Mouse (Mus musculus) embryonic facial prominence, embryonic 10.5 days (tissue): ENCODE data around the gene Olfr628. TPM values are rescaled to one million over a fixed set of nuclear protein-coding genes. Genes with fewer than 3 reads are reported as not detected.

ENCODE experiments used
- polyA plus RNA-seq: library from polyadenylated mRNA; unstranded; fragments of >200 nt; fragmentation: Nextera tagmentation; extraction: Ambion mirVana; gene quantifications from 2 replicates; pipeline ENCODE4 v1.2.1, GENCODE M21; 2016

The Olfr628 gene
- polyA plus RNA-seq, 1 experiment from 2014 or later: not detected

Other genes with a start within 250 kb of the Olfr628 start
- not detected in 2 replicates for gene Olfr609, start 232.3 kb upstream of the Olfr628 start, polyA plus RNA-seq
- not detected in 2 replicates for gene Olfr610, start 218.3 kb upstream of the Olfr628 start, polyA plus RNA-seq
- not detected in 2 replicates for gene Olfr611, start 209.5 kb upstream of the Olfr628 start, polyA plus RNA-seq
- not detected in 2 replicates for gene Olfr612, start 187.7 kb upstream of the Olfr628 start, polyA plus RNA-seq
- gene Olfr613, start 182.3 kb upstream of the Olfr628 start, polyA plus RNA-seq: not detected in 2 replicates
- gene Olfr615, start 174.3 kb upstream of the Olfr628 start, polyA plus RNA-seq: not detected in 2 replicates
- gene Olfr616, start 161.2 kb upstream of the Olfr628 start, polyA plus RNA-seq: not detected in 2 replicates
- gene Olfr617, start 157.3 kb upstream of the Olfr628 start, polyA plus RNA-seq: not detected in 2 replicates
- not detected in 2 replicates for gene Olfr618, start 140.3 kb upstream of the Olfr628 start, polyA plus RNA-seq
- gene Olfr619, start 129.8 kb upstream of the Olfr628 start, polyA plus RNA-seq: not detected in 2 replicates
- gene Olfr620, start 117.8 kb upstream of the Olfr628 start, polyA plus RNA-seq: not detected in 2 replicates
- not detected in 2 replicates for gene Olfr622, start 87.7 kb upstream of the Olfr628 start, polyA plus RNA-seq
- not detected in 2 replicates for gene Olfr623, start 66.7 kb upstream of the Olfr628 start, polyA plus RNA-seq
- 0.04 and 0.05 TPM in 2 replicates for gene Olfr624, start 59.2 kb upstream of the Olfr628 start, polyA plus RNA-seq
- gene Olfr625-ps1, start 47.7 kb upstream of the Olfr628 start, polyA plus RNA-seq: not detected in 2 replicates
- gene Olfr243, start 15.7 kb upstream of the Olfr628 start, polyA plus RNA-seq: not detected in 2 replicates
- not detected in 2 replicates for gene Olfr629, start 14.6 kb downstream of the Olfr628 start, polyA plus RNA-seq
- gene Olfr630, start 27.0 kb downstream of the Olfr628 start, polyA plus RNA-seq: not detected in 2 replicates
- not detected in 2 replicates for gene Olfr69, start 41.2 kb downstream of the Olfr628 start, polyA plus RNA-seq
- gene Olfr68, start 49.3 kb downstream of the Olfr628 start, polyA plus RNA-seq: not detected in 2 replicates
- gene Olfr67, start 61.4 kb downstream of the Olfr628 start, polyA plus RNA-seq: not detected in 2 replicates
- gene Hbb-bt, start 83.6 kb downstream of the Olfr628 start, polyA plus RNA-seq: 142 and 287 TPM in 2 replicates
- gene Hbb-bs, start 97.7 kb downstream of the Olfr628 start, polyA plus RNA-seq: 53.2 and 94.1 TPM in 2 replicates
- gene Hbb-bh2, start 110.1 kb downstream of the Olfr628 start, polyA plus RNA-seq: 0.29 TPM in 1 of 2 replicates, not detected in the other
- 2,995 and 3,161 TPM in 2 replicates for gene Hbb-bh1, start 112.8 kb downstream of the Olfr628 start, polyA plus RNA-seq
- gene Hbb-y, start 122.8 kb downstream of the Olfr628 start, polyA plus RNA-seq: 6,247 and 7,270 TPM in 2 replicates
- not detected in 2 replicates for gene Olfr66, start 155.9 kb downstream of the Olfr628 start, polyA plus RNA-seq
- not detected in 2 replicates for gene Olfr64, start 164.1 kb downstream of the Olfr628 start, polyA plus RNA-seq
- gene Olfr65, start 173.1 kb downstream of the Olfr628 start, polyA plus RNA-seq: not detected in 2 replicates
- gene Olfr631, start 198.5 kb downstream of the Olfr628 start, polyA plus RNA-seq: not detected in 2 replicates
- gene Olfr632, start 204.0 kb downstream of the Olfr628 start, polyA plus RNA-seq: not detected in 2 replicates
- gene Olfr633, start 214.1 kb downstream of the Olfr628 start, polyA plus RNA-seq: 0.05 TPM in 1 of 2 replicates, not detected in the other
- 0.02 TPM in 1 of 2 replicates, not detected in the other for gene Olfr635, start 240.8 kb downstream of the Olfr628 start, polyA plus RNA-seq